Mouse (Mus musculus) erythroid progenitor cell, adult 5-6 weeks (primary cell): ENCODE results near the gene Stambp. TPM values are rescaled to one million over a fixed set of nuclear protein-coding genes. Genes with fewer than 3 reads are reported as not detected.

Experiments used
- ATAC-seq: replicated peaks from 2 replicates; pipeline ENCODE4 v1.8.0; 2016; ENCODE audit warnings: moderate number of reproducible peaks, mild to moderate bottlenecking, moderate TSS enrichment, inconsistent platforms; ENCODE audit not compliant: poor library complexity, low FRiP score, severe bottlenecking
- total RNA-seq, 2 experiments: library from RNA; stranded (forward) in 1 of 2; stranded (reverse) in 1 of 2; fragments of 150-400 nt in 1 of 2; fragments of 186-747, 209-891 nt in 1 of 2; gene quantifications; 2 replicates each; pipeline versions ENCODE4 v1.2.3 to v1.2.4; 2015 to 2017; ENCODE audit warnings: low replicate concordance in 2 of 2

Stambp gene
- total RNA-seq, 2 experiments from 2014 or later: 9.7 to 10.5 TPM

- no peak for ATAC-seq
Observed at GRCm38 (mm10) chr6:83505554-83505953, 67.0 kb downstream of the Stambp start.

DNA sequence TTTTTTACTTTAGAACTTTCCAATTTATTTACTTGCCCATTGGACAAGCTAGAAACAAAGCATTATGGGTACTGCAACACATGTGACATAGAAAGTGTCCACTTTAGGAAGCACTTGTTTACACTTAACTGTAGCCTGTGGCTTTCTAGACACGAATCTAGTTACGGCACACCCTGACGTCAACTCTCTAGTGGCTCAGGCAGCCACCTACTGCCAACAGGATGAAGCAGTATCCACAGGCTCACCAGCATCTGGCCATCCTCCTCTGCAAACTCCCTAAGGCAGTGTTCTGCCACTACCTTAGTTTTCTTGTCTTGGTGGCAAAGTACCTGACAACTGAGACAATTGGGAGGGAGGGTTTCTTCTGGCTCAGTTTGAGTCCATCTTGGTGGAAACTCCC is 69.2 kb downstream of the Stambp start:
- ATAC-seq: no peak

DNA sequence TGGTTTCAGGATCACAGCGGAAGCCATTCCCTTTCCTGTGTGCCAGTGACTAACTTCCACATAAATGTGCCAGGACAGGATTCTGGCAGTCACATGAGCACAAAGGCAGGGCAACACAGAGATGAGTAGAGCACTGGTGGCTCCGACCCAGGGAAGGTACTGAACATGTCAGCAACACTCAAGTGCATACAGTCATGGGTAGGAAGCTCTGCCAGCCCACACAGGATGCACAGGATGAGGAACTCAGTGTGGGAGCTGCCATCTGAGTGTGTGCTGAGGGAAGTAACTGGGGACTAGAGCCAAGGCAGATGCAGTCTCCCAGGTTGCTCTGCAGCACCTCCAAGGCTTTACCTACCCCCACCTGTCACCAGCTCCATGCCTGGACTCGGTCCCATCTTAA is 69.9 kb downstream of the Stambp start:
- ATAC-seq: no peak

- ATAC-seq: no peak
Observed at GRCm38 (mm10) chr6:83501524-83502310, 70.8 kb downstream of the Stambp start.

DNA sequence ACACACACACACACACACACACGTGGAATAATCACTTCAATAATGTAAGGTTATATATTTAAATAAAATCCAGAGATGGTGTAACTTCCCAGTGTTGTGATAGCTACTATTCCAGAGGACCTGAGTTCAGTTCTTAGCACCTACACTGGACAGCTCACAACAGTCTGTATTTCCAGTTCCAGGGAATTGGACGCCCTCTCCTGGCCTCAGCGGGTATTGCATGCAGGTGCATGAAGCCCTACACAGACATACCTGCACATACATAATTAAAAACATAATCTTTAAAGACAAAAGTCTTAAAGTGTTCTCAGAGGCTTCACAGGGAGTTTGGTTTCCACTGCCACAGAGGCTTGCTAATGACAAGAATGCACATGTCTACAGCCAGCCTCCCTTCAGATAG is 72.1 kb downstream of the Stambp start:
- ATAC-seq: no peak

DNA sequence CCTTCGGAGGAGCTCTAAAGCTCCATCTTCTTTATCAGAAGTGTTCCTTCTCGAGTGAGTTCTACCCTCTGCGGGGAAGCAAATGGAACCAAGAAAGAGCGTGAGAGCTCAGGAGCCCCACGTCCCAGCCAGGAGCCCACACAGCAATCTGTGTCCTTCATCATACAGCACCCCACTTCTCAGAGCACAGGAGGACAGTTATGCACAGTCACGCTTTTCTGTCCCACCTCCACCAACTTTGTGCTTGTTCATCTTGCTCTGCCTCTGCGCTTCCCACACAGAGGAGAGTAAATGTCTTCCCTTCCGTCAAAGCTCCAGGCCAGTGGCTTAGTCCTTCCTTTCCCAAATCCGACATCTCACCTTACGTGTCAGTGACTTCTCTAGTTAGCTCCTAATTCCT is 73.5 kb downstream of the Stambp start:
- no peak for ATAC-seq

DNA sequence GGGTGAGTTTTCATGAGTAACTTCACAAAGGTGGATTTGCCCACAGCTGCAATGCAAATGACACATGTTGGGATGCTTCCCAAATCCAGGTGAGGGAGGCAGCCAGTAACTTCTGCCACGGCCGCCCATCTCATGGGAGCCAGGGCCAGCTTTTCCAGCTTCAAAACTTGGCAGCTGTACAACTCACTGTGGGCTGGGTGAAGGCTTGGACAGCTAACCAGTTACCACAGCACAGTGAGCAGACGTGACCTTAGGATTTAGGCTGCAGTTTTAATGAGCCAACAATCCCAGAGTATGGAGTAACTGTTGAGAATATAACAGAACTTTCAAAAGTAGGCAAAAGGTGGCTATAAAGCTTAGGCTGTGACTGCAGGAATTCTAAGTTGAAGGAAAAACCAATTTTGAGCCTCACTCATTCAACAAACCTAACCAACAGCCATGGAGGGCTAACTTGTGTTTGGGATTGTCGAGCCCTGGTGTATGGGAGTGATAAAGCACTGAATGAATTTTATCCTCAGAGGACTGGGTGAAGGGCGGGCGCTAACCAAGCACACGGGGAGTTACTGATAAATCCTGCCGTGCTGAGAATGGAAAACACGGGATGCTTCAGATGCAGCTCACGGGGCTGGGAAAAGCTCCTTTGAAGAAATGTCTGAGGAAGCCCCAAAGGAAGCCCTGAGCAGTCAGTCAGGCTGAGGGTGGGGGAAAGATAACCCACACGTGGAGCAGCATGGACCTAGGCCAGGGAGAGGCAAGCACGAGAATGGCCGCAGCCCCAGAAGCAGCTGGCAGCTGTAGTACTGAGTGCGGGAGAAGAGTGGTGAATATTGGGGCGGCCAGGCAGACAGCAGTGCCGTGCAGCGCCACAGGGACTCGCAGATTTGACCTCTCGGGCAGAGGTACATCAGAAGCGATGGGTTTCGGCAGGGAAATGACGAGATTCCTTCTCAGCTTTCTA is 75.5 kb downstream of the Stambp start:
- ATAC-seq: peak; percentile 61

- no peak for ATAC-seq
Observed at GRCm38 (mm10) chr6:83496009-83496752, 76.3 kb downstream of the Stambp start.

Other genes with a start within 250 kb of the Stambp start
- 34.8 and 56.6 TPM in 2 replicates for gene Mthfd2, start 246.8 kb downstream of the Stambp start, total RNA-seq (2015; ENCODE audit: low replicate concordance)
- gene Mthfd2, start 246.8 kb downstream of the Stambp start, total RNA-seq (2017; ENCODE audit: low replicate concordance): 37.2 and 37.9 TPM in 2 replicates
- 94.3 and 94.8 TPM in 2 replicates for gene Mob1a, start 246.7 kb downstream of the Stambp start, total RNA-seq (2015; ENCODE audit: low replicate concordance)
- 88.7 and 102 TPM in 2 replicates for gene Mob1a, start 246.7 kb downstream of the Stambp start, total RNA-seq (2017; ENCODE audit: low replicate concordance)
- gene Bola3, start 223.6 kb downstream of the Stambp start, total RNA-seq (2015; ENCODE audit: low replicate concordance): 187 and 245 TPM in 2 replicates
- gene Bola3, start 223.6 kb downstream of the Stambp start, total RNA-seq (2017; ENCODE audit: low replicate concordance): 109 and 149 TPM in 2 replicates
- 33.5 and 46.5 TPM in 2 replicates for gene Tet3, start 113.6 kb downstream of the Stambp start, total RNA-seq (2015; ENCODE audit: low replicate concordance)
- 28.2 and 32.9 TPM in 2 replicates for gene Tet3, start 113.6 kb downstream of the Stambp start, total RNA-seq (2017; ENCODE audit: low replicate concordance)
- gene Dguok, start 65.8 kb downstream of the Stambp start, total RNA-seq (2015; ENCODE audit: low replicate concordance): 26.0 and 58.4 TPM in 2 replicates
- gene Dguok, start 65.8 kb downstream of the Stambp start, total RNA-seq (2017; ENCODE audit: low replicate concordance): 25.1 and 27.7 TPM in 2 replicates
- gene Actg2, start 36.5 kb downstream of the Stambp start, total RNA-seq (2015; ENCODE audit: low replicate concordance): not detected in 2 replicates
- gene Actg2, start 36.5 kb downstream of the Stambp start, total RNA-seq (2017; ENCODE audit: low replicate concordance): not detected in 2 replicates
- not detected in 2 replicates for gene Clec4f, start 83.5 kb upstream of the Stambp start, total RNA-seq (2015; ENCODE audit: low replicate concordance)
- not detected in 2 replicates for gene Clec4f, start 83.5 kb upstream of the Stambp start, total RNA-seq (2017; ENCODE audit: low replicate concordance)
- gene Cd207, start 105.1 kb upstream of the Stambp start, total RNA-seq (2015; ENCODE audit: low replicate concordance): not detected in 2 replicates
- gene Cd207, start 105.1 kb upstream of the Stambp start, total RNA-seq (2017; ENCODE audit: low replicate concordance): not detected in 2 replicates
- not detected in 2 replicates for gene Vax2, start 138.5 kb upstream of the Stambp start, total RNA-seq (2015; ENCODE audit: low replicate concordance)
- gene Vax2, start 138.5 kb upstream of the Stambp start, total RNA-seq (2017; ENCODE audit: low replicate concordance): not detected in 2 replicates
- gene Atp6v1b1, start 170.3 kb upstream of the Stambp start, total RNA-seq (2015; ENCODE audit: low replicate concordance): not detected in 2 replicates
- not detected in 2 replicates for gene Atp6v1b1, start 170.3 kb upstream of the Stambp start, total RNA-seq (2017; ENCODE audit: low replicate concordance)
- gene Ankrd53, start 189.9 kb upstream of the Stambp start, total RNA-seq (2015; ENCODE audit: low replicate concordance): not detected in 2 replicates
- not detected in 2 replicates for gene Ankrd53, start 189.9 kb upstream of the Stambp start, total RNA-seq (2017; ENCODE audit: low replicate concordance)
- gene Tex261, start 203.1 kb upstream of the Stambp start, total RNA-seq (2015; ENCODE audit: low replicate concordance): 18.9 and 21.3 TPM in 2 replicates
- 13.2 and 15.1 TPM in 2 replicates for gene Tex261, start 203.1 kb upstream of the Stambp start, total RNA-seq (2017; ENCODE audit: low replicate concordance)
- 4.3 and 5.0 TPM in 2 replicates for gene Nagk, start 222.3 kb upstream of the Stambp start, total RNA-seq (2015; ENCODE audit: low replicate concordance)
- 3.6 and 4.1 TPM in 2 replicates for gene Nagk, start 222.3 kb upstream of the Stambp start, total RNA-seq (2017; ENCODE audit: low replicate concordance)